In genomic region chr13:23586099-23586939, GRCm38 (mm10) we compare ENCODE assay signal across 8 mouse cellular contexts. TPM values are rescaled to one million over a fixed set of nuclear protein-coding genes. Genes with fewer than 3 reads are reported as not detected.
DNase-seq lines count a peak whose midpoint lies in the region; ATAC-seq and TF ChIP-seq lines count a peak whose summit lies in the region.

No protein-coding gene starts in this region.

- H3K27me3 ChIP-seq in lung, postnatal 0 days (replicated peaks; ENCODE audit: insufficient read depth, low read length), result no peaks in the 10 kb centered on the region
- H3K27me3 ChIP-seq in hindbrain, embryonic 13.5 days, result no peaks in the 10 kb centered on the region
- no peaks in the 10 kb centered on the region for H3K27me3 ChIP-seq in midbrain, embryonic 15.5 days (replicated peaks)

- WGBS in lung, postnatal 0 days, result 3% methylated on average over 22 of the region's 22 CpGs
- 2% methylated on average over 22 of the region's 22 CpGs for WGBS in hindbrain, embryonic 13.5 days
- WGBS in midbrain, embryonic 15.5 days, result under 1% methylated on average over 22 of the region's 22 CpGs

- peak; percentile 60 for DNase-seq in lung, postnatal 0 days (ENCODE audit: low spot score)
- DNase-seq in lung, postnatal 10 days, result no peak
- peak; percentile 60 for DNase-seq in c-Kit-negative CD71-positive TER-119-positive erythroid progenitor cells, embryonic 14.5 days (ENCODE audit: low read depth, low spot score)
- DNase-seq in cerebellum, postnatal 14 days, result no peak
- no peak for DNase-seq in Muller cell, postnatal 12 days (ENCODE audit: inconsistent ontology term)
- no peak for DNase-seq in kidney, adult 8-10 months

- peak overlapping the region; percentile 92 for H3K27ac ChIP-seq in lung, postnatal 0 days (ENCODE audit: low read length)
- H3K27ac ChIP-seq in hindbrain, embryonic 13.5 days, result peak overlapping the region; percentile 81
- H3K27ac ChIP-seq in midbrain, embryonic 15.5 days, result peak overlapping the region; percentile 93

- H3K36me3 ChIP-seq in lung, postnatal 0 days (ENCODE audit: insufficient read depth, low read length), result no peaks in the 10 kb centered on the region
- H3K36me3 ChIP-seq in hindbrain, embryonic 13.5 days, result no peaks in the 10 kb centered on the region
- H3K36me3 ChIP-seq in midbrain, embryonic 15.5 days (replicated peaks), result no peaks in the 10 kb centered on the region

- no peaks in the 10 kb centered on the region for H3K9me3 ChIP-seq in lung, postnatal 0 days (ENCODE audit: low read length)
- H3K9me3 ChIP-seq in hindbrain, embryonic 13.5 days, result no peaks in the 10 kb centered on the region
- H3K9me3 ChIP-seq in midbrain, embryonic 15.5 days, result no peaks in the 10 kb centered on the region

- H3K4me1 ChIP-seq in lung, postnatal 0 days (ENCODE audit: insufficient read depth, low read depth, low read length), result peaks cover 10% of the 10 kb centered on the region
- peaks cover 32% of the 10 kb centered on the region for H3K4me1 ChIP-seq in hindbrain, embryonic 13.5 days (replicated peaks)
- peaks cover 37% of the 10 kb centered on the region for H3K4me1 ChIP-seq in midbrain, embryonic 15.5 days

- no peak for ATAC-seq in lung, postnatal 0 days
- ATAC-seq in hindbrain, embryonic 13.5 days (ENCODE audit: low FRiP score), result no peak
- no peak for ATAC-seq in midbrain, embryonic 15.5 days (replicated peaks)

- H3K9ac ChIP-seq in lung, postnatal 0 days (replicated peaks; ENCODE audit: low read depth), result peak overlapping the region; percentile 46
- H3K9ac ChIP-seq in hindbrain, embryonic 13.5 days, result peak overlapping the region; percentile 55
- peak overlapping the region; percentile 29; the same call in 1 of the 2 replicates for H3K9ac ChIP-seq in midbrain, embryonic 15.5 days

- peak overlapping the region; percentile 52 for H3K4me3 ChIP-seq in lung, postnatal 0 days (ENCODE audit: low read depth, low read length)
- H3K4me3 ChIP-seq in hindbrain, embryonic 13.5 days, result peak overlapping the region; percentile 47
- H3K4me3 ChIP-seq in midbrain, embryonic 15.5 days, result peak overlapping the region; percentile 52

- peak overlapping the region; percentile 62 for H3K4me2 ChIP-seq in lung, postnatal 0 days (replicated peaks; ENCODE audit: low read depth, low read length)
- H3K4me2 ChIP-seq in hindbrain, embryonic 13.5 days, result peak overlapping the region; percentile 82
- H3K4me2 ChIP-seq in midbrain, embryonic 15.5 days, result peak overlapping the region; percentile 84

- TF ChIP-seq EP300 in lung, postnatal 0 days (IDR thresholded peaks at IDR 0.05), result no peak

- TF ChIP-seq CTCF in lung, postnatal 0 days (IDR thresholded peaks at IDR 0.05), result no peak

RNA-seq across cellular contexts. Expression of gene Hist1h4d, which starts 4.9 kb away (rescaled TPM):
- polyA plus RNA-seq in lung, postnatal 0 days (2015; fragmentation: Nextera tagmentation; extraction: Ambion mirVana), result 31.4 and 36.9 TPM in 2 replicates
- polyA plus RNA-seq in hindbrain, embryonic 13.5 days (2015; fragmentation: Nextera tagmentation; extraction: Ambion mirVana), result 50.0 and 52.6 TPM in 2 replicates
- polyA plus RNA-seq in midbrain, embryonic 15.5 days (2015; fragmentation: Nextera tagmentation; extraction: Ambion mirVana), result 34.2 and 34.9 TPM in 2 replicates

RNA-seq across cellular contexts. Expression of gene Hist1h3d, which starts 10.8 kb away (rescaled TPM):
- 0.62 and 1.3 TPM in 2 replicates for polyA plus RNA-seq in lung, postnatal 0 days (2015; fragmentation: Nextera tagmentation; extraction: Ambion mirVana)
- polyA plus RNA-seq in hindbrain, embryonic 13.5 days (2015; fragmentation: Nextera tagmentation; extraction: Ambion mirVana), result 1.6 and 2.7 TPM in 2 replicates
- 0.82 and 1.2 TPM in 2 replicates for polyA plus RNA-seq in midbrain, embryonic 15.5 days (2015; fragmentation: Nextera tagmentation; extraction: Ambion mirVana)

RNA-seq across cellular contexts. Expression of gene Hist1h2ad, which starts 12.1 kb away (rescaled TPM):
- polyA plus RNA-seq in lung, postnatal 0 days (2015; fragmentation: Nextera tagmentation; extraction: Ambion mirVana), result 0.49 and 0.57 TPM in 2 replicates
- 0.61 and 2.7 TPM in 2 replicates for polyA plus RNA-seq in hindbrain, embryonic 13.5 days (2015; fragmentation: Nextera tagmentation; extraction: Ambion mirVana)
- 1.6 TPM in 1 of 2 replicates, not detected in the other for polyA plus RNA-seq in midbrain, embryonic 15.5 days (2015; fragmentation: Nextera tagmentation; extraction: Ambion mirVana)

RNA-seq across cellular contexts. Expression of gene Hist1h2bf, which starts 12.3 kb away (rescaled TPM):
- polyA plus RNA-seq in lung, postnatal 0 days (2015; fragmentation: Nextera tagmentation; extraction: Ambion mirVana), result 0.48 and 0.87 TPM in 2 replicates
- polyA plus RNA-seq in hindbrain, embryonic 13.5 days (2015; fragmentation: Nextera tagmentation; extraction: Ambion mirVana), result 1.2 and 3.0 TPM in 2 replicates
- polyA plus RNA-seq in midbrain, embryonic 15.5 days (2015; fragmentation: Nextera tagmentation; extraction: Ambion mirVana), result 1.3 and 1.5 TPM in 2 replicates

RNA-seq across cellular contexts. Expression of gene Hist1h2bg, which starts 15.1 kb away (rescaled TPM):
- 1.3 and 1.9 TPM in 2 replicates for polyA plus RNA-seq in lung, postnatal 0 days (2015; fragmentation: Nextera tagmentation; extraction: Ambion mirVana)
- 2.8 TPM in 2 replicates for polyA plus RNA-seq in hindbrain, embryonic 13.5 days (2015; fragmentation: Nextera tagmentation; extraction: Ambion mirVana)
- 2.6 and 4.0 TPM in 2 replicates for polyA plus RNA-seq in midbrain, embryonic 15.5 days (2015; fragmentation: Nextera tagmentation; extraction: Ambion mirVana)

Comparison
In these comparisons a context has a peak if more than half of its experiments do, and no peak if none do; other contexts are left out.
1. DNase-seq: peak in lung, postnatal 0 days (single experiment) and c-Kit-negative CD71-positive TER-119-positive erythroid progenitor cells, embryonic 14.5 days (single experiment); none in lung, postnatal 10 days (single experiment), cerebellum, postnatal 14 days (0 of 2), Muller cell, postnatal 12 days (single experiment) and kidney, adult 8-10 months (0 of 2).
2. Peak in every context shown above with its lines, with median percentiles within 50 percentile points of each other: H3K27ac ChIP-seq, H3K4me2 ChIP-seq, H3K4me3 ChIP-seq and H3K9ac ChIP-seq.